Mouse (Mus musculus): ENCODE measurements around the gene Tfap2d.

Gene Tfap2d

GRCm38 (mm10) chr1:19102631-19103030 is at the start of gene Tfap2d:
Gene Tfap2d, plus strand, starts transcription at chr1:19103022.
- DNase-seq: no peak

GRCm38 (mm10) chr1:19056300-19056699 is 46.5 kb upstream of the Tfap2d start:
- no peak for DNase-seq

GRCm38 (mm10) chr1:19056861-19057260 is 46.0 kb upstream of the Tfap2d start:
- no peak for DNase-seq

GRCm38 (mm10) chr1:19088078-19088477 is 14.7 kb upstream of the Tfap2d start:
- DNase-seq: no peak

- no peak for DNase-seq
Observed at GRCm38 (mm10) chr1:19096921-19097320, 5.9 kb upstream of the Tfap2d start.

- DNase-seq: no peak
Observed at GRCm38 (mm10) chr1:19103316-19103715, 494 bp downstream of the Tfap2d start.

GRCm38 (mm10) chr1:19103776-19104142 is 937 bp downstream of the Tfap2d start:
- DNase-seq: no peak

- no peak for DNase-seq
Observed at GRCm38 (mm10) chr1:19104143-19104857, 1.5 kb downstream of the Tfap2d start.

- no peak for DNase-seq
Observed at GRCm38 (mm10) chr1:19106401-19106800, 3.6 kb downstream of the Tfap2d start.

- DNase-seq: no peak
Observed at GRCm38 (mm10) chr1:19106841-19107800, 4.3 kb downstream of the Tfap2d start.

- DNase-seq: no peak
Observed at GRCm38 (mm10) chr1:19107801-19108200, 5.0 kb downstream of the Tfap2d start.

GRCm38 (mm10) chr1:19109711-19110110 is 6.9 kb downstream of the Tfap2d start:
- DNase-seq: no peak

- DNase-seq: no peak
Observed at GRCm38 (mm10) chr1:19110211-19110610, 7.4 kb downstream of the Tfap2d start.

GRCm38 (mm10) chr1:19111020-19111419 is 8.2 kb downstream of the Tfap2d start:
- no peak for DNase-seq

GRCm38 (mm10) chr1:19178742-19179397 is 76.0 kb downstream of the Tfap2d start:
- no peak for DNase-seq

- DNase-seq: no peak
Observed at GRCm38 (mm10) chr1:19205649-19206048, 102.8 kb downstream of the Tfap2d start.

- DNase-seq: no peak
Observed at GRCm38 (mm10) chr1:19206194-19206593, 103.4 kb downstream of the Tfap2d start.

- no peak for DNase-seq
Observed at GRCm38 (mm10) chr1:19207611-19208010, 104.8 kb downstream of the Tfap2d start.

GRCm38 (mm10) chr1:19208641-19209358 is 106.0 kb downstream of the Tfap2d start, which contains the start of gene Tfap2b:
Gene Tfap2b, plus strand, starts transcription at chr1:19208914.
- DNase-seq: no peak

GRCm38 (mm10) chr1:19209359-19209745 is 106.5 kb downstream of the Tfap2d start:
- DNase-seq: no peak

GRCm38 (mm10) chr1:19209776-19210175 is 107.0 kb downstream of the Tfap2d start:
- no peak for DNase-seq

- DNase-seq: no peak
Observed at GRCm38 (mm10) chr1:19210215-19211032, 107.6 kb downstream of the Tfap2d start.

Data from layer of hippocampus, adult 9-11 months (tissue).